In genomic region chr3:144184918-144185317, GRCm38 (mm10) we compare ENCODE assay signal across 20 mouse cellular contexts. TPM values are rescaled to one million over a fixed set of nuclear protein-coding genes. Genes with fewer than 3 reads are reported as not detected.
DNase-seq lines count a peak whose midpoint lies in the region; ATAC-seq lines count a peak whose summit lies in the region.
"Had no signal": no experiment of that assay in that cellular context is flagged by ENCODE, and none has a peak within 500 bp of the region (broad histone marks: within the 10 kb centered on the region; RNA-seq: fewer than 3 reads in every experiment).

No protein-coding gene starts in this region.

- H3K4me1 ChIP-seq in embryonic facial prominence, embryonic 12.5 days = peaks cover 9% of the 10 kb centered on the region; the same call in 1 of the 2 replicates
- peaks cover 29% of the 10 kb centered on the region for H3K4me1 ChIP-seq in embryonic facial prominence, embryonic 10.5 days
- peaks cover 23% of the 10 kb centered on the region for H3K4me1 ChIP-seq in limb, embryonic 12.5 days (replicated peaks)
- peaks cover 20% of the 10 kb centered on the region for H3K4me1 ChIP-seq in limb, embryonic 10.5 days
- H3K4me1 ChIP-seq: heart, embryonic 13.5 days had no signal

- H3K9ac ChIP-seq in embryonic facial prominence, embryonic 12.5 days = no peak overlapping the region
- H3K9ac ChIP-seq in limb, embryonic 12.5 days (replicated peaks) = no peak overlapping the region
- H3K9ac ChIP-seq: forebrain, embryonic 13.5 days; forebrain, postnatal 0 days; heart, embryonic 13.5 days; hindbrain, embryonic 15.5 days had no signal

- ATAC-seq in embryonic facial prominence, embryonic 12.5 days (ENCODE audit: insufficient number of reproducible peaks, insufficient read depth, low FRiP score, low TSS enrichment) = no peak
- no peak for ATAC-seq in limb, embryonic 12.5 days (ENCODE audit: insufficient number of reproducible peaks, insufficient read depth, low FRiP score, low TSS enrichment, low read depth)
- ATAC-seq: CD4-positive, CD25-positive, alpha-beta regulatory T cell, adult 4 months; forebrain, embryonic 13.5 days; forebrain, postnatal 0 days had no signal

- no peaks in the 10 kb centered on the region for H3K9me3 ChIP-seq in embryonic facial prominence, embryonic 12.5 days
- H3K9me3 ChIP-seq in embryonic facial prominence, embryonic 10.5 days = no peaks in the 10 kb centered on the region
- no peaks in the 10 kb centered on the region for H3K9me3 ChIP-seq in limb, embryonic 12.5 days
- no peaks in the 10 kb centered on the region for H3K9me3 ChIP-seq in limb, embryonic 10.5 days (replicated peaks)
- H3K9me3 ChIP-seq: forebrain, embryonic 13.5 days; G1E; heart, embryonic 13.5 days; hindbrain, embryonic 15.5 days had no signal

- H3K4me2 ChIP-seq in embryonic facial prominence, embryonic 12.5 days (replicated peaks) = no peak overlapping the region
- H3K4me2 ChIP-seq in limb, embryonic 12.5 days = no peak overlapping the region
- H3K4me2 ChIP-seq: forebrain, embryonic 13.5 days; heart, embryonic 13.5 days; hindbrain, embryonic 15.5 days had no signal

- no peak for DNase-seq in embryonic facial prominence, embryonic 10.5 days (ENCODE audit: low spot score)
- peak; percentile 62 for DNase-seq in kidney, adult 9 months
- no peak for DNase-seq in kidney, postnatal 25 days
- DNase-seq in limb, embryonic 10.5 days (ENCODE audit: low spot score) = no peak
- DNase-seq in urinary bladder, adult 2 months (ENCODE audit: low spot score) = no peak
- DNase-seq: adrenal gland, postnatal 10 days; B cell, adult 2 months; cerebellum, adult 11 months; cerebellum, adult 8-10 months; cerebellum, postnatal 14 days; forebrain, postnatal 0 days; gastrocnemius, postnatal 14 days; heart, postnatal 36 days had no signal

- H3K27me3 ChIP-seq in embryonic facial prominence, embryonic 12.5 days = no peaks in the 10 kb centered on the region
- no peaks in the 10 kb centered on the region for H3K27me3 ChIP-seq in embryonic facial prominence, embryonic 10.5 days (replicated peaks; ENCODE audit: low read depth, poor library complexity, severe bottlenecking)
- H3K27me3 ChIP-seq in limb, embryonic 12.5 days = no peaks in the 10 kb centered on the region
- H3K27me3 ChIP-seq in limb, embryonic 10.5 days (ENCODE audit: low read depth, poor library complexity, severe bottlenecking) = no peaks in the 10 kb centered on the region
- H3K27me3 ChIP-seq: heart, embryonic 13.5 days; hindbrain, embryonic 15.5 days had no signal

- no peak overlapping the region for H3K4me3 ChIP-seq in embryonic facial prominence, embryonic 12.5 days
- no peak overlapping the region for H3K4me3 ChIP-seq in embryonic facial prominence, embryonic 10.5 days
- H3K4me3 ChIP-seq in limb, embryonic 12.5 days (replicated peaks) = no peak overlapping the region
- H3K4me3 ChIP-seq in limb, embryonic 10.5 days = no peak overlapping the region
- H3K4me3 ChIP-seq: forebrain, embryonic 13.5 days; heart, embryonic 13.5 days; hindbrain, embryonic 15.5 days had no signal

- H3K27ac ChIP-seq in embryonic facial prominence, embryonic 12.5 days = 0 out of 2 replicates have a peak overlapping the region, but pooled peaks have one; percentile 19
- no peak overlapping the region for H3K27ac ChIP-seq in embryonic facial prominence, embryonic 10.5 days (replicated peaks)
- peak overlapping the region; percentile 42; the same call in 1 of the 2 replicates for H3K27ac ChIP-seq in limb, embryonic 12.5 days
- H3K27ac ChIP-seq in limb, embryonic 10.5 days = no peak overlapping the region
- H3K27ac ChIP-seq: forebrain, embryonic 13.5 days; heart, embryonic 13.5 days; hindbrain, embryonic 15.5 days had no signal

- peaks cover 24% of the 10 kb centered on the region for H3K36me3 ChIP-seq in embryonic facial prominence, embryonic 12.5 days
- peaks cover 31% of the 10 kb centered on the region for H3K36me3 ChIP-seq in embryonic facial prominence, embryonic 10.5 days (replicated peaks)
- H3K36me3 ChIP-seq in limb, embryonic 12.5 days = peaks cover 31% of the 10 kb centered on the region
- H3K36me3 ChIP-seq in limb, embryonic 10.5 days = peaks cover 30% of the 10 kb centered on the region

- WGBS in embryonic facial prominence, embryonic 12.5 days = 70% methylated on average over 4 of the region's 4 CpGs
- 78% methylated on average over 4 of the region's 4 CpGs for WGBS in embryonic facial prominence, embryonic 10.5 days
- 79% methylated on average over 4 of the region's 4 CpGs for WGBS in limb, embryonic 12.5 days
- WGBS in limb, embryonic 10.5 days = 84% methylated on average over 4 of the region's 4 CpGs

RNA-seq across cellular contexts. Expression of gene Lmo4, which starts 20.1 kb away (rescaled TPM):
- polyA plus RNA-seq in embryonic facial prominence, embryonic 12.5 days (2016; fragmentation: Nextera tagmentation; extraction: Ambion mirVana) = 84.0 and 91.2 TPM in 2 replicates
- 61.2 and 66.3 TPM in 2 replicates for polyA plus RNA-seq in embryonic facial prominence, embryonic 10.5 days (2016; fragmentation: Nextera tagmentation; extraction: Ambion mirVana)
- 80.8 and 83.5 TPM in 2 replicates for polyA plus RNA-seq in limb, embryonic 12.5 days (2016; fragmentation: Nextera tagmentation; extraction: Ambion mirVana)
- 45.9 and 56.6 TPM in 2 replicates for polyA plus RNA-seq in limb, embryonic 10.5 days (2016; fragmentation: Nextera tagmentation; extraction: Ambion mirVana)
- 175 and 179 TPM in 2 replicates for polyA plus RNA-seq in urinary bladder, adult 2 months (2012; rRNA removed)

Comparison
In these comparisons a context has a peak if more than half of its experiments do, and no peak if none do; other contexts are left out.
1. H3K27ac ChIP-seq: peak in embryonic facial prominence, embryonic 12.5 days (single experiment) and limb, embryonic 12.5 days (single experiment); none in embryonic facial prominence, embryonic 10.5 days (single experiment) and limb, embryonic 10.5 days (single experiment).